Mouse (Mus musculus) forebrain, embryonic 14.5 days (tissue): ENCODE measurements at regions not wholly inside any gene's neighbourhood (a gene's known extent, or its start where the extent isn't known, plus 50 kb on each side); places are given as distances from the start of the nearest gene placed in this dataset.

Source experiments
- ATAC-seq: fragments of 200-750 bp; cut with Nextera tagmentation; 2 replicates; pipeline ENCODE4 v1.8.0; 2017; ENCODE audit warnings: mild to moderate bottlenecking, moderate library complexity
- DNase-seq: peaks from one replicate; pipeline ENCODE4 v3.0.0-alpha.2; 2015; ENCODE audit warnings: low spot score
- H3K27ac ChIP-seq: fragments of 300-500 bp; sonication (generic); 2 replicates; pipeline ENCODE4 v1.5.1; 2014; ENCODE audit warnings: low read depth, mild to moderate bottlenecking, control low read depth, low read length, moderate library complexity
- H3K27me3 ChIP-seq: fragments of 300-500 bp; sonication (generic); replicated peaks from 2 replicates; pipeline ENCODE4 v1.6.1; 2014; ENCODE audit warnings: low read length, control low read depth, mixed read lengths; ENCODE audit not compliant: control insufficient read depth, insufficient read depth
- H3K36me3 ChIP-seq: fragments of 300-500 bp; sonication (generic); 2 replicates; pipeline ENCODE4 v1.6.1; 2014; ENCODE audit warnings: low read length, control low read depth; ENCODE audit not compliant: control insufficient read depth, insufficient read depth
- H3K4me1 ChIP-seq: fragments of 300-500 bp; sonication (generic); 2 replicates; pipeline ENCODE4 v1.6.1; 2014; ENCODE audit warnings: antibody characterized with exemption, low read length, control low read depth; ENCODE audit not compliant: control insufficient read depth, insufficient read depth
- H3K4me2 ChIP-seq: fragments of 300-500 bp; sonication (generic); 2 replicates; pipeline ENCODE4 v1.6.1; 2014; ENCODE audit warnings: mild to moderate bottlenecking, control low read depth, low read length
- H3K4me3 ChIP-seq: fragments of 300-500 bp; sonication (generic); 2 replicates; pipeline ENCODE4 v1.5.1; 2014; ENCODE audit warnings: low read depth, low read length, control low read depth
- H3K9ac ChIP-seq: fragments of 300-500 bp; sonication (generic); 2 replicates; pipeline ENCODE4 v1.6.1; 2014; ENCODE audit warnings: mild to moderate bottlenecking, low read length, control low read depth, moderate library complexity
- H3K9me3 ChIP-seq: fragments of 300-500 bp; sonication (generic); replicated peaks from 2 replicates; pipeline ENCODE4 v1.6.1; 2016; ENCODE audit warnings: low read length, control low read depth, mixed read lengths; ENCODE audit not compliant: control insufficient read depth
- WGBS: fragments of 180-500 bp; shearing (Covaris S2); extraction: QIAGEN DNeasy Blood & Tissue Kit; methylation state at CpG from one replicate; pipeline ENCODE4 v1.1.7; 2014; 5-methylcytosine and 5-hydroxymethylcytosine counted together

GRCm38 (mm10) chr15:15946280-15947110 is 782.1 kb upstream of the Cdh9 start:
- H3K9me3 ChIP-seq: no peaks in the 10 kb centered on the region
- H3K4me3 ChIP-seq: no peak overlapping the region
- H3K27me3 ChIP-seq: no peaks in the 10 kb centered on the region
- H3K36me3 ChIP-seq: no peaks in the 10 kb centered on the region
- H3K9ac ChIP-seq: no peak overlapping the region
- DNase-seq: no peak
- WGBS: 92% methylated on average over 7 of the region's 7 CpGs
- H3K4me1 ChIP-seq: no peaks in the 10 kb centered on the region
- no peak overlapping the region for H3K27ac ChIP-seq
- no peak overlapping the region for H3K4me2 ChIP-seq
- ATAC-seq: no peak

- H3K4me1 ChIP-seq: no peaks in the 10 kb centered on the region
Measured at GRCm38 (mm10) chr15:15959411-15959810, 769.1 kb upstream of the Cdh9 start.

GRCm38 (mm10) chr15:15968518-15968917 is 760.0 kb upstream of the Cdh9 start:
- no peak overlapping the region for H3K4me2 ChIP-seq
- DNase-seq (no peak), ATAC-seq (no peak)
- no peak overlapping the region for H3K4me3 ChIP-seq
- H3K9me3 ChIP-seq: no peaks in the 10 kb centered on the region
- no peaks in the 10 kb centered on the region for H3K36me3 ChIP-seq
- H3K27me3 ChIP-seq: no peaks in the 10 kb centered on the region
- WGBS: 62% methylated on average over 1 of the region's 1 CpGs
- H3K27ac ChIP-seq: no peak overlapping the region
- H3K9ac ChIP-seq: no peak overlapping the region
- H3K4me1 ChIP-seq: no peaks in the 10 kb centered on the region

More at GRCm38 (mm10) chr15:15959411-15959810, 769.1 kb upstream of the Cdh9 start:
- no peak for ATAC-seq
- no peak overlapping the region for H3K9ac ChIP-seq
- no peak overlapping the region for H3K4me2 ChIP-seq
- no peaks in the 10 kb centered on the region for H3K9me3 ChIP-seq
- H3K27ac ChIP-seq: no peak overlapping the region
- no peak overlapping the region for H3K4me3 ChIP-seq
- DNase-seq: no peak
- no peaks in the 10 kb centered on the region for H3K27me3 ChIP-seq
- no peaks in the 10 kb centered on the region for H3K36me3 ChIP-seq
- WGBS: 85% methylated on average over 3 of the region's 3 CpGs

GRCm38 (mm10) chr15:15976788-15977187 is 751.8 kb upstream of the Cdh9 start:
- Histone ChIP-seq H3K4me2 (no peak overlapping the region), H3K9ac (no peak overlapping the region), H3K4me1 (no peaks in the 10 kb centered on the region), H3K9me3 (no peaks in the 10 kb centered on the region), H3K27ac (no peak overlapping the region), H3K27me3 (no peaks in the 10 kb centered on the region), H3K36me3 (no peaks in the 10 kb centered on the region), H3K4me3 (no peak overlapping the region)
- ATAC-seq (no peak), DNase-seq (peak; percentile 7)
- WGBS: 87% methylated on average over 4 of the region's 4 CpGs
